Mouse (Mus musculus) gonadal fat pad, adult 2 months (tissue): Measurements from ENCODE around the gene Slc26a8. TPM values are rescaled to one million over a fixed set of nuclear protein-coding genes. Genes with fewer than 3 reads are reported as not detected.
"Not testable (repeated sequence)": the region's sequence is repeated elsewhere in the genome, so short reads cannot be mapped to it uniquely, and the experiment has no call there.

Experiments used
- DNase-seq: peaks from one replicate; pipeline ENCODE4 v3.0.0-alpha.2; 2012; ENCODE audit warnings: low read depth
- polyA plus RNA-seq: library from polyadenylated mRNA; depleted of rRNA; stranded (reverse); fragments of >200 nt; gene quantifications from 2 replicates; pipeline ENCODE4 v1.2.3, GENCODE M21; 2012; rRNA removed

The Slc26a8 gene
- 2.3 and 3.0 TPM in 2 replicates for polyA plus RNA-seq

DNA sequence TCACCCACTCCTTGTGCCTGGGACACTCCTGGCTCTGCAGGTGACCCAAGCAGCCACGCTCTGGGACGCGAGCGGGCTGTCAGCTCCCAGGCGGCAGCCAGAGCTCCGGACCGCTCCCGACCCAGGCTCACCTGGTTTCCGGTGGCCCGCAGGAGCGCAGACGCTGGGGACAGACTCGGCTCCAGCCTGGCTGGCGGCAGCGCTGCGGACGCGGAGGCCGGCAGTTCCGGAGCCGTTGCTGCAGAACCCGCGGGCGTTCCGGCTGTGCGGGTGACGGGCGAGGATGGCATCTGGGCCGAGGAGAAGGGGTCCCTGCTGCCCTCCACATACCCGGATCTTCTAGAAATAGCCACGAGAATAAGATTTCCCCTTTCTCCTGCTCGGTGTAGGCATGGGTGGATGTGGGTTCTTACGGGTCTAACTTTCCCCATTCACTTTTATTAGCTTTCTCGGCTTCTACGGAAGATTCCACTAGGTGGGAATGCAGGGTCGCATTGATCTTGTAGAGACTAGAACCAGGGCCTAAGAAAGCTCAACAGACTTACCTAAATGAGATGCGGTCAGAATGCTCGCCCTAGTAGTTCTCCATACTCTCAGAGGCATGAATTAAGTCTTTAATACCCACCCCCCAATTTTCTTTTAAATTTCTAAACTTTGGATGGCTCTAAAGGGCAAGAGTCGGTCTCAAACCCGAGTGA lies at the start of gene Slc26a8:
Gene Slc26a8, minus strand, starts transcription at position 648 of the 698 bp plus-strand sequence.
- DNase-seq, result no peak

DNA sequence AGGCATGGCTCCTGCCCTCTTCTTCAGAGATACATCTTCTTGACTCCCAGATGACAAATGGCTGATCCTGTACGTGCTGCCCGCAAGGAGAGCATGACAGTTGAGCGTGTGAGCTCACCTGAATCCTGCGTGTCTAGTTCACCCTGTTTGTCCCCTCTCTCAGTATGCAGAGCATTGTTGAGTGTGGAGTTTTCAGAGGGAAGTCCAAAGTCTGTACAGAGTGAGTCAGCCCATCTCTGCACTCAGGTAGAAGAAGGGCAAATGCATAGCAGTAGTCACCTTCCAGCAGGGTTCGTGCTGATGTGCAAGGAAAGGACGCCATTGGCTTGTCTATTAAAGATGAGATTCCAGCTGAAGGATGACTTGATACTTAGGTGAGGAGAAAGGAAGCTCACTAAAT lies 49.2 kb upstream of the Slc26a8 start:
- DNase-seq, result no peak

DNA sequence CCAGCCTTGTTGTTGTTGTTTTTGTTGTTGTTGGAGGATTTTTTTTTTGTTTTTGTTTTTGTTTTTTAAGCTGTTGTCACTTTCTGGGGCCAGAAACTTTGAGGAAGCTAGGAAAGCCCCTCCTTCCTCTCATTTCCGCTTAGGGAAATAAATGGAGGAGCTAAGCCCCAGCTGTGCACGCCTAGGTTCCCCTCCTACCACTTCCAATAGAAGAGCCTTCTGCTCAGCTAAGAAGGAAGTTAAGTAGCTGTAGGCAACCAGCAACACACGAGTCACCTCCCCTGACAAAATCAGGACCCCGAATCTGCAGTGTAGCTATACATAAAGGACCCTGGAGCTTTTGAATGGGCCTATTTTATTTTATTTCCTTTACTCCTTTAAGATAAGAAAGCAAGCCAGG lies 47.9 kb upstream of the Slc26a8 start:
- DNase-seq, result no peak

DNA sequence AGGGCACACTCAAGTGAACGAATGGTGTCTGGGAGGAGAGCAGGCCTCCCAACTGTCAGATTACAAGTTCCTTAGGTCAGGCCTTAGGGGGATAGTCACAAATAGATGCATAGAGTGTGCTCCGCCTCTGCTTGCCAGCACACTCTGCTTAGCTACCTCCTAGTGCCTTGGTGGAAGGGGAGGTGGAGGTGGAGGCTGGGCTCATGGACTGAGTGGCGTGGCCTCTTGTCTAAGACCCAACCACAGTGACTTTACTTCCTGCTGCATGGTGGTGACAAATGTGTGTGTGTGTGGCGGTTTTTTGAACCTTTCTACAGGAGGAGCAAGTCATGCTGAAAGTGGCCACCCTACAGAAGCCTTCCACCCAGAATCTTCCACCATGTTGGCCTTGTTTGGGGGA lies 46.5 kb upstream of the Slc26a8 start:
- DNase-seq, result no peak

DNA sequence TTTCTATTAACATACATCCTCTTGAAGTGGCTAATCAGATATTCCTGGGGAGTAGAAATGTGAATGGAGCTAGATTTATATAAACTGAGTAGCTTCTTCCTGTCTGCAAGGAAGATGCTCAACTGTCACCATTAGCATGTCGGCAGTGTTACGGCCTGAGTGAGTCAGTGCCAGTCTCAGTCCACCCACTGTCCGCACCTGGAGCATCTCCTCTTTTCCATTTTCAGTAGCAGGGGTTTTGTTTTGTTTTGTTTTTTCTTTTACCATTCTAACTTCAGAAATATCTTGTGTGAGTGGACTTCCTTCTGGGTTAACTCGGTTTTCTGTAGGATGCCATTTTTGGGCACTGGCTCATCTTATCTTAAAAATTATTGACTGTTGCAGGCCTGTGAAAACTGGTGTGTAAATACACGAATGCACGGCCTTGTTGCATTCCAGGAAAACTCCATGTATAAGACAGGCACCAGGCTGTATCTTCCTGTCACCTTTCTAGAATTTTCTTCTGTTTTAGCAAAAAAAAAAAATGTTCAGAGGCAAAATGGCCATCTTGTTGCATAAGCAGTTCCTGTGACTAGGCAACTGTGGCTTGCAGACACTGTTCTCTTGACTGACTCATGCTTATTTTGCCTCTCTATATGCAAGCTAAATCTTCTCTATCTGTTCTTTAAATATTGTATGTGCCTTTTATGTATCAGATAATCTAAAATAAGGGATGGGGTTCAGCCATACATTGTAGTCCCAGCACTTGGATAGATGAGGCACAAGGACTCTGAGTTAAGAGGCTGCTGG lies 45.5 kb upstream of the Slc26a8 start:
- DNase-seq, result no peak

DNA sequence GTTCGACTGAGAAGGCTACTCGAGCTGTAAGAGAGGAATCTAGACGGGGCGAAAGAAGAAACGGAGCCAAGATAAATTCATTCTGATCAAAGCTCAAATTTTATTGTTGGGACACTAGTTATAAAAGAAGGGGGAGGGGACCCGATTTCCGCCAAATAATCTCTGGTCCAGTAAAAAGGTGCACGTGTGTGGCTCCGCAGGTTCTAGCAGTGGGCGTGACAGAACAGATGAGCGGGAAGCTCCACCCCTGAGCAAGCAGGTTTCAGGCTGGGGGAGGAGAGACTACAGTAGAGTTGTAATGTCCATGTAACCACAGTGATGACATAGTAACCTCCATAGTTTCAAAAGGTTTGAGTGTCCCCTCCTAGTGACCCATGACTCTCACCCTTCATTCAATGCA lies 37.5 kb upstream of the Slc26a8 start:
- DNase-seq, result not testable (repeated sequence)

DNA sequence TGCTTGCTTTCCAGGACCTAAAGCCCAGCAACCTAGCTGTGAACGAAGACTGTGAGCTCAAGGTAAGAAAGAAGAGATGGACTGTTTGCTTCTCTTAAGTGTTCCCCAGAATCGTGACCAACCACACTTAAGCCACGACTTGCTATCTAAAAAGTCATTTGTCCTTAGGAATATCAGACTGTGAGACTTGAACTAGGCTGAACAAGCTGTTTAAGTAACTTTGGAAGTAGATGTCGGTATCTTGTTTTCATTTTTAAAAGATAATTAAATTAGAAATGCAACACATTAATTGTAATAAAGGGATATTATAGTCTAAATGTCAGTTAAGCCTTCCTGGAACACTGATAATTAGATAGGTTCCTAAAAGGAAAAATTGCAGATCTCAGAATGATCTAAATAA lies 35.8 kb upstream of the Slc26a8 start, which contains the start of gene AC170998.1:
Gene AC170998.1, plus strand, starts transcription at position 301 of the 400 bp plus-strand sequence.
- no peak for DNase-seq

DNA sequence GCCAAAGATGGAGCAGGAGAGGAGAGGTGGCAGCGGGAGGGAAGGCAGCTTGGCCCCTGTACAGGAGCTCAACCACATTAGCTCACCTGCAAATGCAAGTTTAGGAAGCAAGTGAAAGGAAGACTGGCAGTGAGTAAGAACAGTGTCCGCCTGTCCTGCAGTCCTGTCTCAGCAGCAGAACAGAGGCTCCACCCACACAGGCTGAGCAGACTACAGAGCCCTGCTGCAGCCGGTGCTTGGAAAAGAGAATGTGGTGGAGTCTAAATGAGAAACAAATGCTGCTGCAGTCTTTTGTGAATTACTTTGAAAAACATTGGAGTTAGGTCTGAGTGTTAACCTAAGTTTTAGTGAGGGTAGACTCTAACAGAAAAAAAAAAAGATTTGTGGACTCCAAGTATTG lies 27.5 kb upstream of the Slc26a8 start:
- no peak for DNase-seq

DNA sequence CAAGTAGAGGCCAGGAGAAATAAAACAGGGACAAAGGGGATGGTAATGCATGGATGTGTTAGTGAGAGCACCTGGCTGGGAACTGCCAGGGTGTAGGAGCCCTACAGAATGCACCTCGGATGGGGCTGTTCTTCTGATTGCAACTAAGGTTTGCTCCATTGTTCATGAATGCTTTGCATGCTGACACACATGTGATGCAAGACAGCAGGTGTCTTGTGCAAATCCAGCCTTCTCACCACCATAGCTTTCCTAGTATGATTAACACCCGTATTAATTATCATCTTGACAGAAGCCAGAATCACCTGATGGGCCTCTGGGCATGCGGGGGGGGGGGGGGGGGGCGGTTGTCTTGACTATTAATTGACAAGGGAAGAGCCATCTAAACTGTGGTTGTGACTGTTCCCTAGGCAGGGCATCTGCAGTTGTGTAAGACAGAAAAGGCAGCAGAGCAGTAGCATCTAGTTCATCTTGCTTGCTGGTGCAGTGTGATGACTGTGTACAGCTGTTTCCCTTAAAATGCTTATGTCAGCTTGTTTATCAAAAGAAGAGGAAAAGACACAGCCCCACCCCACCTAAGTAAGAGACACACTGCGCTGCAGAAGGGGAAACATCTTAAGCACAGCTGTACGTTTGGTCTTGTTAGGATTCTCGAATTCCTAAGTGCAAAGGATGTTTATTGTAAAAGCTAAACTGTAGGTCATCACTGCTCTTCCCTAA lies 26.0 kb upstream of the Slc26a8 start:
- no peak for DNase-seq

DNA sequence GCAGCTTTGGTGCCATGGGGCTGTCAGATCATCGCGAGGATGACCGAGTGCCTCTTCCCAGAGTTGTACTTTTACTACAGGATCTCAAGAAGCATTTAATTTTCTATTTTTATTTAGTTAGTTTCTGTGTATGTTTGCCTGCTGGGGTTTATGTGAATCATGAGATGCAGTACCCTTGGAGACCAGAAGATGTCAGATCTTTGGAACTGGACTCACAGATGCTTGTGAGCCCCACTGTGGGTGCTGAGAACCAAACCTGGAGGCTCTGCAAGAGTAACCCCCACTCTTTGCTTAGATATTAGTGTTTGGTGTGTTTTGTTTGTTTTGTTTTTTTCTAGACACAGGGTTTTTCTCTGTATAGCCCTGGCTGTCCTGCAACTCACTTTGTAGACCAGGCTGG lies 24.0 kb upstream of the Slc26a8 start:
- no peak for DNase-seq

DNA sequence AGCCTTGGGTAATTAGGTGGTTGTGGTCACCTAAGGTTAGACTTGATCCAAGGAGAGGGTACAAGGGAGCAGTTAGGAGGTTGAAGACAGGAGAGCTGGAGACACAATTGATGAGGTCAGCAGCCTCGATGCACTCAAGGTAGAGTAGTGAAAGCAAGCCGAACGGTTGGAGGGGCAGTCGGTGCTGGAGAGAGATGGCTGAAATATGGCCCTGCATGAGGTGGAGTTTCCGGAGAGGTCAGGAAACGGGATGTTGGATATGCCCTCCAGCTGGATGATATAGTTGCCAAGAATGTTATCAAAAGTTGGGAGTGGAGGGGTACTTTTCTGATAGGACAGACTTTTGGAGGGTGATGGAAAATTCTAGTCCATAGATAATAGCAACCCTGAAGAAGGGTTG lies 22.3 kb upstream of the Slc26a8 start:
- DNase-seq, result no peak

DNA sequence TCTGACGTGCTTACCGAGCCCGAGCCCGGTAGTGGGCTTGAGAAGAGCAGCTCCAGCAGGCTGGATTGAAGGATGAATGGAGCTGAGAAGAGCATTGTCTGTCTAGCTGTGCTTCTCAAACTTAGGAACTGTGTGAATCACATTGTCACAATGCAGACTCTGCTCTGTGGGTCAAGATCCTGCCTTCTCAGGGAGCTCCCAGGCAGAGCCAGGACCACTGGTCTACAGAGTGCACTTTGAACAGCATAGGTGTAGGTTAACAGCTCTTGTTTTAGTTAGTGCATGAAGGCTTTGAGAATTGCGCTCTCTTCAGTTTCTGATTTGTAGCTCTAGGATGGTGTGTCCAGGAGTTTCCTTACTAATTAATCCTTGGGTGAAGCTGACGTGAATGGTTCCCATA lies 21.2 kb upstream of the Slc26a8 start:
- no peak for DNase-seq

DNA sequence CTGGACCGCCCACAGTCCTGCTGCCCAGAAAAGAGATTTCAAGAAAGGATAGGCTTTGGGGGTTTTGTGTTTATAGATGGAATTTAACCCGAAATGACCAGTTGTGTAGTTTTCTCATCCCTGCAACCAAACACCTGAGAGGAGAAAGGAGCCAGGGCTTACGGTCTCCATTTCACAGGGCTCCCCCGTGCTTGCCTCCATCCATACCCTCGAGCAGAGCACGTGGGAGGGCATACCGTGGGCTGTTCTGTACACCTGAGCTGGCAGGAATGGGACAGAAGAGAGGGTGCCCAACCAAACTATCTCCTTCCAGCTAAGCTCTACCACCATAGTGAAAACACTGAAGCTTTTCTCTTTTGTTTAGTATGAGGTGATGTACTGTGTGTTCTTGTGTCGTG lies 20.3 kb upstream of the Slc26a8 start:
- DNase-seq, result no peak

DNA sequence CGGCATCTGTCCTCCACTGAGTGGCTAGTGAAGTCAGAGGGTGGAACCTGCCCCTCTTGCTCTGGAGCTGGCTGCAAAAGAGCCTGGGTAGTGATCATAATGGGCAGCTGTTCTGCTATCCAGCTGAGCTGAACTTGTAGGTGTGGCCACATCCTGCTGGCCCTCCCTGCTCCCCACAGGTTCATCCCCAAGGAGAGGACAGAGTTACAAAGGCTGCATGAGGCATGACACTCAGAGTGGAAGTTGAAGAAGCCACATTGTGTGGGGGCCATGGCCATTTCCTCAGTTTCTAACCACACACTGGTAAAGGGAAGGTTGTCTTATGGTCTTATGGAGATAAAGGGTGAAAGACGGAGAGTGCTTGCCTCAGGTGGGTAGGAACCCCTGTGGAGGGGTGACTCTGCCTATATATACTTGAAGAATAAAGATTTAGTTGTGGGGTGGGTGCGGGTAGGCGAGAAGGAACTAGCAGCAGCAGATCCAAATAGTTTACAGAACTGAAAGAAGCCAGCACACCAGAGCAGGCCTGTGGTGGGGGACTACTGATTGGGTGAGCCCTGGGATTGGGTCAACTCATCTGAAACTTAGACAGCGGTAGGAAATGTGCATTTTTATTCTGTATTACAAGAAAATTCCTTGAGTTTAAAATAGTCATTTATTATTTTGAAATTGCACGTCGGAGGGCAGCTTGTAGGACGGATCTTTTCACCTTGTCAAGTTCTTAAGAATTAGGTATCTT lies 19.7 kb upstream of the Slc26a8 start:
- DNase-seq, result no peak

DNA sequence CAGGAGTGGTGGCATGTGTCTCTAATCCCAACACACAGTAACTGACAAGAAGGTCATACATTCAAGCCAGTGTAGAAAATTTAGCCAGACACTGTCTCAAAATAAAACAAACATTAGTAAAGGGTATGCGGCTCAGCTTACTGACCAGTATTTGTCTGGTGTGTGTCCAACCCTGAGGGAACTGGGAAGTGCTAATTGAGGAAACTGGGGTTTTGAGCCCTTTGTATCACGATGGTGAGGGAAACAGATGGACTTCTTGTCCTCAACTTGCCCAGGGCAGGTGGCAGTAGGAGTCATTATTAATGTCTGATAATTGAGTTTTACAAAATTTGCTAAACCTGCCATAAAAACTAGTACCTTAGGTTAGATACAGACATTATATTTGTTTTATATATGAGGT lies 19.0 kb upstream of the Slc26a8 start:
- no peak for DNase-seq

DNA sequence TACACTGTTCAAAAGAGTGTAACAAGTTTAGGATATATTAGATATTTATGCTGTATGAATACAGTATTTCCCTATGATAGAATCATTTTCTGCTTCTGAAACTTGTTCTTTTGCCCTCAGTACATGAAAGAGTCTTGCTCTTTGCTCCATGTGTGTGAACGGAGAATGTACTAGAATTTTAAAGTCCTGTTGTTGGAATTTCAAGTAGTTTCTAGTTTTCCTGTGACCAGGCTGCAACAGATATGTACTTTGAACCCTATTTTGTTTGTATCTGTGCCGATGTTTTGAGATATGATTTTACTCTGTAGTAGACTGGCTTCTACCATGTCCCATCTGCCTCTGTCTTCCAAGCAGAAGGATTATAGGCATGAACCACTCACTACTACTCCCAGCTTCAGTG lies 17.8 kb upstream of the Slc26a8 start:
- no peak for DNase-seq

DNA sequence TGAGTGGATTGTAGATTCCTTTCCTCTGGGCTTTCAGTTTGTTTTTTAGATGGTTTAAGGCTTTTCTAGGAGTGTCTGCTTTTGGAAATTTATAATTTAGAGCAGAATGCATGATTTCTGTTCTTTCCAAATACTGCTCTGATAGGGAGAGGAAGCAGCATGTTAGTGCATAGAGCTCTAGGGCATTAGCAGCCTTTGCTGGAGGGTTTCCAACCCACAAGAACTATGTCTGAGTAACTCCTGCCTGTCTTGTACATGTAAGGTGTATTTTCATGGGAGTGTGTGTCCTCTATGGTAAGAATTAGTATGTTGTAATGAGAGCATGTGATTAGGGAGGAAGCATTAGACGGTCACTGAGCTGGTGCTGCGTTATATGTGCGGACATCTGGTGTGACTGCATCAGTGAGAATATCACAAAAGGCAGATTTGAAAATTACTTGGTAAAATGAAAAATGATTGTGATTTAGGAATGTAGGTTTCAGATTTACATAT lies 17.1 kb upstream of the Slc26a8 start:
- DNase-seq, result no peak

DNA sequence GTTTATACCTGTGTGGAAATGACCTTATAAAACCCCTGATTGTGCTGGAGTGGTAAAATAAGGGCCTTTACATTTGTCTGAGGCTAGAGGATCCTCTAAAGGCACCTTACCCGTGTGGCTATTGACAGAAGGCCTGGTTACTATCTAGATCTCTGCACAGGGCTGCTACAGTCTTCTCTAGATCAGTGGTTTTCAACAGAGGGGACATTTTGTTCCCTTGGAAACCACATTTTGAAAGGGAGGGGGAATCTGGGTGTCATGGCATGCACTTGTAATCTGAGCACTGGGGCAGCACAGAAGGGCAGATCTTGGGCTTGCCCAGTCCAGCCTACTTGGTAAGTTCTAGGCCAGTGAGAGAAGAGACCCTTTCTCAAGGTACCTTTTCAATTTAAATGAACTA lies 16.7 kb upstream of the Slc26a8 start:
- no peak for DNase-seq

DNA sequence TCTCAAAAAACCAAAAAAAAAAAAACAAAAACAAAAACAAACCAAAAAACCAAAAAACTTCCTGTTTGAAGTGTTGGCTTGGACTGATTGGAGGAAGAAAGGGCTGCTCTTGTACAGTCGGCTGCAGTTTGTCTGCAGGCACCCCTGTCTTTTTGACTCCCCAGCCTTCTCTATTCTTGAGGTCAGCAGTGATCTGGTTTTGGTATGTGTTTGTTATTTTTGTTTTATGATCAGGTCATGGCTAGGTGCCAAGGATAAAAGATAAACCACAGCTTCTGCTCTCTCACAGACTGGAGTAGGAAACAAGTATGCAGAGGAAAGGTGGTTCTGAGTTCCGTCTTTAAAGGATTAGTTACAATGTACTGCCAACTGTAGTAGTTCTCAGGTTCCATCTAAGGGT lies 12.6 kb upstream of the Slc26a8 start:
- DNase-seq, result no peak

DNA sequence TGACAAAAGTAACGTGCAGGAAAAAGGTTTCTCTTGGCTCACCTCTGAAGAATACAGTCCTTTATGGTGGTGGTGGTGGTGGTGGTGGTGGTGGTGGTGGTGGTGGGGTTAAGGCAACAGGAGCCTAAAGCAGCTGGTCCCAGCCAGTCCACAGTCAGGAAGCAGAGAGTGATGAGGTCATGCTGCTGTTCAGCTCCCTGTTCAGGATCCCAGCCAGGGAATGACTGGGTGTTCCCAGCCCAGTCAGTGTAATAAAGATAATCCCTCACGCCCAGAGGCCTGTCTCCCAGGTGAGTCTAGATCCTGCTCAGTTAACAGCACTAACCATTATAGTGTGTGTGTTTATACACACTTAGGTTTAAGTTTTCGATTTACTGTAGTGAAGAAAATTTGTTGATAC lies 11.7 kb upstream of the Slc26a8 start:
- DNase-seq, result no peak

DNA sequence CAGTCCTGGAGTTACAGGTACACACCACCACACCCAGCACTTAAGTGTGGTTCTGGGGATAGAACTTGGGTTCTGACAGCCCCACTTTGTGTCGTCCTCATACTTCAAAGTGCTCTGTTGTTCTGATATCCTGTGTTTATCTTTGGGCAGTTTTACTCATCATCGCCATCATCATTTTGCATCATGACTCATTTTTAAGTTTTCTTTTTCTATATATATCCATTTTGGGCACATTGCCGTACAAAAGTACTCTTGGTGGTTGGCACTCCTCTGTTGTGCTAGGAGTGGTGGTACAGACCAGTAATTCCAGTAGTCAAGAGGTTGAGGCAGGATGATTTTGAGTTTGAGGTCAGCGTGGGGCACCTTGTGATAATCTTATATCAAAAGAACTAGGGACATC lies 11.1 kb upstream of the Slc26a8 start:
- DNase-seq, result no peak

DNA sequence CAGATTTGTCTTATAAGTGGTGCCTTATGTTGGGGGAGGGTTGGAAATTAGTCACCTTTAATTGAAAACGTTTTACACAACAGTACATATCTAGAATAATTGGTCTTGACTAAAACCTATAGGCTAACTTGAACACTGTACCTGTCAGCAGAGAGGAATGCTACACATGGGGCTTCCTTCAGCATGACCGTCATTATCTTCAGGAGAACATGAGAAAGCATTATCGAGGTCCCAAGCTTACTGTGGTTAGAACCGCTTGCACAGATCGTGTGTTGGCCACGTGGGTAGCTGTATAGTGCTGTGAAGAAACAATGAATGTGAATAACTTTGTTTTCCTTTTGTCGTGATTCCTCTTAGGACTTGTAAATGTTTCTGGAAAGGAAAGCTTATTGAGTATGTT lies 9.8 kb upstream of the Slc26a8 start:
- no peak for DNase-seq
